In genomic region chr3:130083312-130083711, GRCm38 (mm10) we compare ENCODE assay signal across 20 mouse cellular contexts. TPM values are rescaled to one million over a fixed set of nuclear protein-coding genes. Genes with fewer than 3 reads are reported as not detected.
"Had no signal": no experiment of that assay in that cellular context is flagged by ENCODE, and none has a peak within 500 bp of the region (broad histone marks: within the 10 kb centered on the region; RNA-seq: fewer than 3 reads in every experiment).

No protein-coding gene starts in this region.

- H3K9ac ChIP-seq: liver, embryonic 13.5 days; midbrain, embryonic 13.5 days; neural tube, embryonic 15.5 days had no signal

- H3K27me3 ChIP-seq: liver, embryonic 13.5 days; midbrain, embryonic 13.5 days; neural tube, embryonic 15.5 days had no signal

- H3K9me3 ChIP-seq: liver, embryonic 13.5 days; midbrain, embryonic 13.5 days; neural tube, embryonic 15.5 days had no signal

- H3K27ac ChIP-seq: liver, embryonic 13.5 days; macrophage; midbrain, embryonic 13.5 days; neural tube, embryonic 15.5 days; stomach, postnatal 0 days had no signal

- H3K36me3 ChIP-seq: liver, embryonic 13.5 days; midbrain, embryonic 13.5 days; neural tube, embryonic 15.5 days had no signal

- DNase-seq: kidney, adult 18-20 months; kidney, adult 9 months; kidney, postnatal 14 days; kidney, postnatal 4 days; liver, embryonic 13.5 days; lung, adult 2 months; lung, postnatal 10 days; right cerebral cortex, adult 18-20 months; right cerebral cortex, postnatal 14 days; right cerebral cortex, postnatal 4 days; thymus, adult 2 months; thymus, postnatal 14 days; thymus, postnatal 4 days had no signal

- H3K4me1 ChIP-seq: liver, embryonic 13.5 days; midbrain, embryonic 13.5 days; neural tube, embryonic 15.5 days had no signal

- H3K4me2 ChIP-seq: liver, embryonic 13.5 days; midbrain, embryonic 13.5 days; neural tube, embryonic 15.5 days had no signal

- ATAC-seq: intestine, embryonic 16.5 days; midbrain, embryonic 13.5 days had no signal

- H3K4me3 ChIP-seq: liver, embryonic 13.5 days; midbrain, embryonic 13.5 days; myocyte; neural tube, embryonic 15.5 days had no signal

RNA-seq across cellular contexts. Expression of gene Col25a1, which starts 48.0 kb away (rescaled TPM):
- total RNA-seq: monocyte, adult 5-6 weeks had no signal
- polyA plus RNA-seq: macrophage; thymus, adult 2 months had no signal
